Comparison of ENCODE assay signal across 11 mouse cellular contexts in the genomic region with DNA sequence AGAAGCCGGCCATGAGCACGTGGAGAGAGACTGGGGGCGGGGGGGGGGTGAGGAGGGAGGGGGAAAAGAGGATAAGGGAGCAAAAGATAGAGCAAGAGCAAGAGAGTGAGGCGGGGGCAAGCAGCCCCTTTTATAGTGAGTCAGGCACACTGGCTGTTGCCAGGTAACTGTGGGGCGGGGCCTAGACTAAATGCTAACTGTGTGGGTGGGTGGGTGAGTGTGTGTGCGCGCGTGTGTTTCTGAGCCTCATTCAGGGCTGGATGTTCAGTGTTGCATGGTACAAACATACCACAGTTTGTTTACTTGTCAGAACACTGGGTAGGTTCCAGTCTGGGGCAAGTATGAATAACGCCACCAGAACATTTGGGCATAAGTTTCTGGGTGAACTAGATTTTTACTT. TPM values are rescaled to one million over a fixed set of nuclear protein-coding genes. Genes with fewer than 3 reads are reported as not detected.
DNase-seq lines count a peak whose midpoint lies in the region; ATAC-seq and TF ChIP-seq lines count a peak whose summit lies in the region.
"Had no signal": no experiment of that assay in that cellular context is flagged by ENCODE, and none has a peak within 500 bp of the region (broad histone marks: within the 10 kb centered on the region; RNA-seq: fewer than 3 reads in every experiment).

No protein-coding gene starts in this region.

- H3K36me3 ChIP-seq in kidney, embryonic 15.5 days, result no peaks in the 10 kb centered on the region
- no peaks in the 10 kb centered on the region for H3K36me3 ChIP-seq in kidney, adult 2 months (ENCODE audit: control insufficient read depth, insufficient read depth, low read length)
- no peaks in the 10 kb centered on the region for H3K36me3 ChIP-seq in limb, embryonic 12.5 days
- H3K36me3 ChIP-seq: G1E had no signal

- intact Hi-C loops in heart, postnatal 36 days (cut with DNase I), result no loop called here

- H3K27ac ChIP-seq in kidney, embryonic 15.5 days, result no peak overlapping the region
- H3K27ac ChIP-seq in kidney, adult 2 months (ENCODE audit: insufficient read depth, low read depth, low read length), result no peak overlapping the region
- H3K27ac ChIP-seq in limb, embryonic 12.5 days, result peak overlapping the region; percentile 77

- no peaks in the 10 kb centered on the region for H3K27me3 ChIP-seq in kidney, embryonic 15.5 days
- no peaks in the 10 kb centered on the region for H3K27me3 ChIP-seq in kidney, adult 2 months (replicated peaks; ENCODE audit: control insufficient read depth, insufficient read depth, low read length)
- H3K27me3 ChIP-seq in limb, embryonic 12.5 days, result no peaks in the 10 kb centered on the region

- TF ChIP-seq POLR2A in kidney, adult 2 months (IDR thresholded peaks at IDR 0.05; ENCODE audit: low read depth, low read length), result no peak

- no peak overlapping the region for H3K4me2 ChIP-seq in kidney, embryonic 15.5 days
- no peak overlapping the region for H3K4me2 ChIP-seq in limb, embryonic 12.5 days

- no peak for DNase-seq in kidney, adult 2 months
- peak; percentile 32 for DNase-seq in right cerebral cortex, adult 18-20 months
- DNase-seq in right cerebral cortex, postnatal 4 days, result no peak
- peak; percentile 69 for DNase-seq in thymus, postnatal 25 days
- no peak for DNase-seq in heart, postnatal 36 days
- DNase-seq in cerebellum, adult 9-10 months, result no peak

- H3K4me1 ChIP-seq in kidney, embryonic 15.5 days, result peaks cover 8% of the 10 kb centered on the region; the same call in 1 of the 2 replicates
- no peaks in the 10 kb centered on the region for H3K4me1 ChIP-seq in kidney, adult 2 months (ENCODE audit: control insufficient read depth, insufficient read depth, low read length)
- peaks cover 37% of the 10 kb centered on the region for H3K4me1 ChIP-seq in limb, embryonic 12.5 days (replicated peaks)

- no peak overlapping the region for H3K4me3 ChIP-seq in kidney, embryonic 15.5 days (replicated peaks)
- no peak overlapping the region for H3K4me3 ChIP-seq in kidney, adult 2 months (ENCODE audit: insufficient read depth, low read depth, low read length)
- no peak overlapping the region for H3K4me3 ChIP-seq in limb, embryonic 12.5 days (replicated peaks)

- 52% methylated on average over 9 of the region's 9 CpGs for WGBS in kidney, embryonic 15.5 days
- WGBS in kidney, adult 2 months, result 60% methylated on average over 9 of the region's 9 CpGs
- 56% methylated on average over 9 of the region's 9 CpGs for WGBS in limb, embryonic 12.5 days

- no peaks in the 10 kb centered on the region for H3K9me3 ChIP-seq in kidney, embryonic 15.5 days (replicated peaks)
- H3K9me3 ChIP-seq in limb, embryonic 12.5 days, result no peaks in the 10 kb centered on the region
- H3K9me3 ChIP-seq: G1E had no signal

- TF ChIP-seq CTCF in kidney, adult 2 months (conservative IDR thresholded peaks at IDR 0.05; ENCODE audit: insufficient read depth, insufficient read length, low read depth, low read length), result no peak

- peak; percentile 58; the same call in 1 of the 2 replicates for ATAC-seq in kidney, embryonic 15.5 days (replicated peaks; ENCODE audit: low FRiP score)
- peak; percentile 71 for ATAC-seq in limb, embryonic 12.5 days (ENCODE audit: insufficient number of reproducible peaks, insufficient read depth, low FRiP score, low TSS enrichment, low read depth)

- no peak overlapping the region for H3K9ac ChIP-seq in kidney, embryonic 15.5 days
- no peak overlapping the region for H3K9ac ChIP-seq in limb, embryonic 12.5 days (replicated peaks)

RNA-seq across cellular contexts. Expression of gene Arhgdib, which starts 5.2 kb away (rescaled TPM):
- 62.1 and 63.8 TPM in 2 replicates for polyA plus RNA-seq in kidney, embryonic 15.5 days (2015; fragmentation: Nextera tagmentation; extraction: Ambion mirVana)
- 49.0 and 77.4 TPM in 2 replicates for polyA plus RNA-seq in kidney, adult 2 months (2012; rRNA removed)
- 33.9 and 42.1 TPM in 2 replicates for polyA plus RNA-seq in limb, embryonic 12.5 days (2016; fragmentation: Nextera tagmentation; extraction: Ambion mirVana)
- 10 to 100 TPM; 25.5 to 27.2 TPM for total RNA-seq in heart, postnatal 36 days (2021)

RNA-seq across cellular contexts. Expression of gene Pde6h, which starts 23.3 kb away (rescaled TPM):
- 0.26 and 0.40 TPM in 2 replicates for polyA plus RNA-seq in kidney, embryonic 15.5 days (2015; fragmentation: Nextera tagmentation; extraction: Ambion mirVana)
- polyA plus RNA-seq in kidney, adult 2 months (2012; rRNA removed), result 0.58 and 0.64 TPM in 2 replicates
- 0.23 TPM in 1 of 2 replicates, not detected in the other for polyA plus RNA-seq in limb, embryonic 12.5 days (2016; fragmentation: Nextera tagmentation; extraction: Ambion mirVana)
- total RNA-seq in heart, postnatal 36 days (2021), result not detected
- polyA plus RNA-seq: G1E; neural tube, embryonic 11.5 days; stomach, embryonic 16.5 days had no signal

RNA-seq across cellular contexts. Expression of gene Erp27, which starts 25.0 kb away (rescaled TPM):
- 0.23 and 0.38 TPM in 2 replicates for polyA plus RNA-seq in kidney, embryonic 15.5 days (2015; fragmentation: Nextera tagmentation; extraction: Ambion mirVana)
- polyA plus RNA-seq in kidney, adult 2 months (2012; rRNA removed), result 0.15 TPM in 1 of 2 replicates, not detected in the other
- 0.15 and 0.33 TPM in 2 replicates for polyA plus RNA-seq in limb, embryonic 12.5 days (2016; fragmentation: Nextera tagmentation; extraction: Ambion mirVana)
- total RNA-seq in heart, postnatal 36 days (2021), result not detected
- polyA plus RNA-seq: G1E had no signal

Comparison
In these comparisons a context has a peak if more than half of its experiments do, and no peak if none do; other contexts are left out.
1. DNase-seq: peak in right cerebral cortex, adult 18-20 months (single experiment) and thymus, postnatal 25 days (single experiment); none in kidney, adult 2 months (single experiment), right cerebral cortex, postnatal 4 days (single experiment), heart, postnatal 36 days (0 of 2) and cerebellum, adult 9-10 months (single experiment).